Mouse (Mus musculus) neural tube, embryonic 13.5 days (tissue): ENCODE data around the gene Gdpd1. TPM values are rescaled to one million over a fixed set of nuclear protein-coding genes. Genes with fewer than 3 reads are reported as not detected.
"Not testable (repeated sequence)": the region's sequence is repeated elsewhere in the genome, so short reads cannot be mapped to it uniquely, and the experiment has no call there.

Experiments
- ATAC-seq: fragments of 200-750 bp; cut with Nextera tagmentation; 2 replicates; pipeline ENCODE4 v1.8.0; 2017; ENCODE audit warnings: low read depth, mild to moderate bottlenecking, moderate TSS enrichment, moderate library complexity
- H3K27ac ChIP-seq: fragments of 300-500 bp; sonication (generic); replicated peaks from 2 replicates; pipeline ENCODE4 v1.5.1; 2015; ENCODE audit warnings: moderate library complexity, mild to moderate bottlenecking, inconsistent platforms
- H3K27me3 ChIP-seq: fragments of 300-500 bp; sonication (generic); 2 replicates; pipeline ENCODE4 v1.6.1; 2015; ENCODE audit warnings: mild to moderate bottlenecking, inconsistent platforms
- H3K36me3 ChIP-seq: fragments of 300-500 bp; sonication (generic); 2 replicates; pipeline ENCODE4 v1.6.1; 2015; ENCODE audit warnings: mild to moderate bottlenecking, inconsistent platforms
- H3K4me1 ChIP-seq: fragments of 300-500 bp; sonication (generic); replicated peaks from 2 replicates; pipeline ENCODE4 v1.6.1; 2015; ENCODE audit warnings: inconsistent platforms
- H3K4me2 ChIP-seq: fragments of 300-500 bp; sonication (generic); 2 replicates; pipeline ENCODE4 v1.6.1; 2015; ENCODE audit warnings: inconsistent platforms, mild to moderate bottlenecking, moderate library complexity
- H3K4me3 ChIP-seq: fragments of 300-500 bp; sonication (generic); 2 replicates; pipeline ENCODE4 v1.5.1; 2015; ENCODE audit warnings: mild to moderate bottlenecking, inconsistent platforms
- H3K9ac ChIP-seq: fragments of 300-500 bp; sonication (generic); 2 replicates; pipeline ENCODE4 v1.6.1; 2015; ENCODE audit warnings: moderate library complexity, mild to moderate bottlenecking, inconsistent platforms
- H3K9me3 ChIP-seq: fragments of 300-500 bp; sonication (generic); 2 replicates; pipeline ENCODE4 v1.6.1; 2016; ENCODE audit warnings: inconsistent platforms
- WGBS: fragments of 180-500 bp; shearing (Covaris S2); methylation state at CpG from one replicate; pipeline ENCODE4 v1.1.7; 2015; 5-methylcytosine and 5-hydroxymethylcytosine counted together
- polyA plus RNA-seq: library from polyadenylated mRNA; unstranded; fragments of >200 nt; fragmentation: Nextera tagmentation; extraction: Ambion mirVana; gene quantifications from 2 replicates; pipeline ENCODE4 v1.2.1, GENCODE M21; 2015

Gene Gdpd1
- polyA plus RNA-seq, 1 experiment from 2014 or later: 183 TPM

- H3K9ac ChIP-seq: no peak overlapping the region
- 75% methylated on average over 3 of the region's 3 CpGs for WGBS
- peaks cover 62% of the 10 kb centered on the region for H3K36me3 ChIP-seq
- no peak for ATAC-seq
- no peaks in the 10 kb centered on the region for H3K27me3 ChIP-seq
- H3K4me3 ChIP-seq: no peak overlapping the region
- H3K9me3 ChIP-seq: no peaks in the 10 kb centered on the region
- H3K4me2 ChIP-seq: no peak overlapping the region
- 0 out of 2 replicates have a peak, but pooled peaks cover 4% of the 10 kb centered on the region for H3K4me1 ChIP-seq
- H3K27ac ChIP-seq: no peak overlapping the region
Measured at GRCm38 (mm10) chr11:87062087-87062486, 11.8 kb downstream of the Gdpd1 start.

GRCm38 (mm10) chr11:87060410-87060809 lies 13.5 kb downstream of the Gdpd1 start:
- no peak for ATAC-seq
- WGBS: 96% methylated on average over 2 of the region's 2 CpGs

GRCm38 (mm10) chr11:87056286-87056685 lies 17.6 kb downstream of the Gdpd1 start:
- Histone ChIP-seq H3K27ac (no peak overlapping the region), H3K27me3 (no peaks in the 10 kb centered on the region), H3K4me3 (no peak overlapping the region), H3K9ac (no peak overlapping the region), H3K4me2 (no peak overlapping the region), H3K9me3 (no peaks in the 10 kb centered on the region), H3K4me1 (no peaks in the 10 kb centered on the region), H3K36me3 (peaks cover 90% of the 10 kb centered on the region)
- WGBS: 93% methylated on average over 6 of the region's 6 CpGs
- no peak for ATAC-seq

More at GRCm38 (mm10) chr11:87060410-87060809, 13.5 kb downstream of the Gdpd1 start:
- no peak overlapping the region for H3K9ac ChIP-seq
- no peaks in the 10 kb centered on the region for H3K9me3 ChIP-seq
- 0 out of 2 replicates have a peak, but pooled peaks cover 4% of the 10 kb centered on the region for H3K4me1 ChIP-seq
- H3K36me3 ChIP-seq: peaks cover 78% of the 10 kb centered on the region
- no peak overlapping the region for H3K4me3 ChIP-seq
- H3K4me2 ChIP-seq: no peak overlapping the region
- H3K27ac ChIP-seq: no peak overlapping the region
- no peaks in the 10 kb centered on the region for H3K27me3 ChIP-seq

- peaks cover 94% of the 10 kb centered on the region for H3K36me3 ChIP-seq
- H3K4me3 ChIP-seq, H3K9ac ChIP-seq, H3K4me2 ChIP-seq, H3K9me3 ChIP-seq, H3K4me1 ChIP-seq, H3K27me3 ChIP-seq, H3K27ac ChIP-seq, ATAC-seq: not testable (repeated sequence)
- 97% methylated on average over 7 of the region's 7 CpGs for WGBS
Measured at GRCm38 (mm10) chr11:87048900-87049299, 25.0 kb downstream of the Gdpd1 start.

- no peaks in the 10 kb centered on the region for H3K4me1 ChIP-seq
- ATAC-seq: no peak
- H3K9ac ChIP-seq: no peak overlapping the region
- no peaks in the 10 kb centered on the region for H3K9me3 ChIP-seq
- no peak overlapping the region for H3K4me3 ChIP-seq
- no peak overlapping the region for H3K4me2 ChIP-seq
- WGBS: 92% methylated on average over 5 of the region's 5 CpGs
- peaks cover 92% of the 10 kb centered on the region for H3K36me3 ChIP-seq
- H3K27me3 ChIP-seq: no peaks in the 10 kb centered on the region
- no peak overlapping the region for H3K27ac ChIP-seq
Measured at GRCm38 (mm10) chr11:87046968-87047367, 26.9 kb downstream of the Gdpd1 start.

- Histone ChIP-seq H3K9me3 (no peaks in the 10 kb centered on the region), H3K27ac (no peak overlapping the region), H3K4me2 (no peak overlapping the region), H3K4me3 (no peak overlapping the region), H3K4me1 (no peaks in the 10 kb centered on the region), H3K27me3 (no peaks in the 10 kb centered on the region), H3K9ac (no peak overlapping the region), H3K36me3 (peaks cover 94% of the 10 kb centered on the region)
- 83% methylated on average over 3 of the region's 3 CpGs for WGBS
- ATAC-seq: no peak
Measured at GRCm38 (mm10) chr11:87043052-87043451, 30.8 kb downstream of the Gdpd1 start.

GRCm38 (mm10) chr11:87039307-87039963 lies 34.4 kb downstream of the Gdpd1 start:
- no peak overlapping the region for H3K27ac ChIP-seq
- WGBS: 60% methylated on average over 9 of the region's 9 CpGs
- H3K4me1 ChIP-seq: no peaks in the 10 kb centered on the region
- H3K4me2 ChIP-seq: no peak overlapping the region
- no peak for ATAC-seq
- peaks cover 92% of the 10 kb centered on the region for H3K36me3 ChIP-seq
- H3K9ac ChIP-seq: no peak overlapping the region
- no peak overlapping the region for H3K4me3 ChIP-seq
- H3K27me3 ChIP-seq: no peaks in the 10 kb centered on the region
- no peaks in the 10 kb centered on the region for H3K9me3 ChIP-seq

GRCm38 (mm10) chr11:87036180-87036579 lies 37.7 kb downstream of the Gdpd1 start:
- H3K36me3 ChIP-seq: peaks cover 84% of the 10 kb centered on the region

GRCm38 (mm10) chr11:87028212-87028611 lies 45.6 kb downstream of the Gdpd1 start:
- no peak overlapping the region for H3K27ac ChIP-seq
- peaks cover 11% of the 10 kb centered on the region for H3K36me3 ChIP-seq
- no peak overlapping the region for H3K9ac ChIP-seq
- no peak for ATAC-seq
- H3K4me3 ChIP-seq: no peak overlapping the region
- no peaks in the 10 kb centered on the region for H3K4me1 ChIP-seq
- H3K9me3 ChIP-seq: no peaks in the 10 kb centered on the region
- H3K4me2 ChIP-seq: no peak overlapping the region
- 96% methylated on average over 3 of the region's 3 CpGs for WGBS
- H3K27me3 ChIP-seq: no peaks in the 10 kb centered on the region

More at GRCm38 (mm10) chr11:87036180-87036579, 37.7 kb downstream of the Gdpd1 start:
- no peaks in the 10 kb centered on the region for H3K9me3 ChIP-seq
- no peak overlapping the region for H3K4me3 ChIP-seq
- H3K4me1 ChIP-seq: no peaks in the 10 kb centered on the region
- no peak overlapping the region for H3K9ac ChIP-seq
- no peaks in the 10 kb centered on the region for H3K27me3 ChIP-seq
- WGBS: 66% methylated on average over 4 of the region's 4 CpGs
- H3K4me2 ChIP-seq: no peak overlapping the region
- ATAC-seq: no peak
- no peak overlapping the region for H3K27ac ChIP-seq

- H3K27ac ChIP-seq: no peak overlapping the region
- no peak overlapping the region for H3K4me2 ChIP-seq
- no peak overlapping the region for H3K4me3 ChIP-seq
- no peaks in the 10 kb centered on the region for H3K9me3 ChIP-seq
- H3K36me3 ChIP-seq: no peaks in the 10 kb centered on the region
- H3K27me3 ChIP-seq: no peaks in the 10 kb centered on the region
- no peaks in the 10 kb centered on the region for H3K4me1 ChIP-seq
- no peak for ATAC-seq
- no peak overlapping the region for H3K9ac ChIP-seq
- 81% methylated on average over 9 of the region's 9 CpGs for WGBS
Measured at GRCm38 (mm10) chr11:87026096-87026875, 47.6 kb downstream of the Gdpd1 start.

- Histone ChIP-seq H3K4me2 (no peak overlapping the region), H3K4me1 (no peaks in the 10 kb centered on the region), H3K9ac (no peak overlapping the region), H3K4me3 (no peak overlapping the region), H3K36me3 (no peaks in the 10 kb centered on the region), H3K27ac (no peak overlapping the region), H3K27me3 (no peaks in the 10 kb centered on the region), H3K9me3 (no peaks in the 10 kb centered on the region)
- no peak for ATAC-seq
- 73% methylated on average over 3 of the region's 3 CpGs for WGBS
Measured at GRCm38 (mm10) chr11:87025351-87025750, 48.5 kb downstream of the Gdpd1 start.

GRCm38 (mm10) chr11:87023240-87023639 lies 50.6 kb downstream of the Gdpd1 start:
- not testable (repeated sequence) for H3K4me2 ChIP-seq, H3K9me3 ChIP-seq, ATAC-seq, H3K4me1 ChIP-seq, H3K27me3 ChIP-seq, H3K36me3 ChIP-seq, H3K27ac ChIP-seq, H3K4me3 ChIP-seq, H3K9ac ChIP-seq
- 69% methylated on average over 8 of the region's 8 CpGs for WGBS
